Mouse (Mus musculus) lung, postnatal 0 days (tissue): Measurements from ENCODE around the gene Olfr747. TPM values are rescaled to one million over a fixed set of nuclear protein-coding genes. Genes with fewer than 3 reads are reported as not detected.

Experiments
- ATAC-seq: fragments of 200-750 bp; cut with Nextera tagmentation; 2 replicates; pipeline ENCODE4 v1.8.0; 2017; ENCODE audit warnings: moderate library complexity
- DNase-seq: peaks from one replicate; pipeline ENCODE4 v3.0.0-alpha.2; 2016; ENCODE audit warnings: low spot score
- H3K27ac ChIP-seq: fragments of 300-500 bp; sonication (generic); 2 replicates; pipeline ENCODE4 v1.5.1; 2014; ENCODE audit warnings: antibody characterized with exemption, mild to moderate bottlenecking, low read length, mixed read lengths
- H3K27me3 ChIP-seq: fragments of 300-500 bp; sonication (generic); replicated peaks from 2 replicates; pipeline ENCODE4 v1.6.1; 2014; ENCODE audit warnings: low read length, mixed read lengths; ENCODE audit not compliant: insufficient read depth
- H3K36me3 ChIP-seq: fragments of 300-500 bp; sonication (generic); 2 replicates; pipeline ENCODE4 v1.6.1; 2014; ENCODE audit warnings: low read length, mixed read lengths; ENCODE audit not compliant: insufficient read depth
- H3K4me1 ChIP-seq: fragments of 300-500 bp; sonication (generic); 2 replicates; pipeline ENCODE4 v1.6.1; 2014; ENCODE audit warnings: antibody characterized with exemption, low read depth, low read length, mixed read lengths; ENCODE audit not compliant: insufficient read depth
- H3K4me2 ChIP-seq: fragments of 300-500 bp; sonication (generic); replicated peaks from 2 replicates; pipeline ENCODE4 v1.6.1; 2014; ENCODE audit warnings: low read depth, mild to moderate bottlenecking, low read length, moderate library complexity, mixed read lengths
- H3K4me3 ChIP-seq: fragments of 300-500 bp; sonication (generic); 2 replicates; pipeline ENCODE4 v1.5.1; 2014; ENCODE audit warnings: low read depth, low read length
- H3K9ac ChIP-seq: fragments of 300-500 bp; sonication (generic); replicated peaks from 2 replicates; pipeline ENCODE4 v1.6.1; 2014; ENCODE audit warnings: low read depth, mild to moderate bottlenecking
- H3K9me3 ChIP-seq: fragments of 300-500 bp; sonication (generic); 2 replicates; pipeline ENCODE4 v1.6.1; 2016; ENCODE audit warnings: low read length, mixed read lengths
- CTCF ChIP-seq: IDR thresholded peaks from 2 replicates; pipeline ENCODE4 v1.5.1; 2016; ENCODE audit warnings: antibody characterized with exemption, mild to moderate bottlenecking
- EP300 ChIP-seq: IDR thresholded peaks from 2 replicates; pipeline ENCODE4 v1.6.1; 2016; ENCODE audit warnings: antibody characterized with exemption, mild to moderate bottlenecking, control low read depth
- WGBS: fragments of 180-500 bp; shearing (Covaris S2); extraction: QIAGEN DNeasy Blood & Tissue Kit; methylation state at CpG from one replicate; pipeline ENCODE4 v1.1.7; 2014; 5-methylcytosine and 5-hydroxymethylcytosine counted together
- polyA plus RNA-seq: library from polyadenylated mRNA; unstranded; fragments of >200 nt; fragmentation: Nextera tagmentation; extraction: Ambion mirVana; gene quantifications from 2 replicates; pipeline ENCODE4 v1.2.1, GENCODE M21; 2015

Olfr747 gene
- polyA plus RNA-seq, 1 experiment from 2014 or later = not detected

- TF ChIP-seq CTCF = no peak
- no peak for TF ChIP-seq EP300
- no peak for ATAC-seq
- no peak for DNase-seq
- no peak within 1 kb of the TSS for H3K4me3 ChIP-seq
- H3K4me1 ChIP-seq = no peaks in the 10 kb centered on the region
- H3K9ac ChIP-seq = no peak within 1 kb of the TSS
- H3K27ac ChIP-seq = no peak within 1 kb of the TSS
- H3K27me3 ChIP-seq = no peaks in the 10 kb centered on the region
- H3K4me2 ChIP-seq = no peak within 1 kb of the TSS
- no peaks in the 10 kb centered on the region for H3K36me3 ChIP-seq
- 73% methylated on average over 2 of the region's 2 CpGs for WGBS
- H3K9me3 ChIP-seq = no peaks in the 10 kb centered on the region
Measured at GRCm38 (mm10) chr14:50639088-50639487, 53.9 kb downstream of the Olfr747 start, which contains the start of gene Olfr745. Gene Olfr745 (plus strand): TSS chr14:50639388.

Other genes with a start within 250 kb of the Olfr747 start
- not detected in 2 replicates for gene Olfr740, start 247.7 kb downstream of the Olfr747 start, polyA plus RNA-seq
- not detected in 2 replicates for gene Olfr741, start 220.5 kb downstream of the Olfr747 start, polyA plus RNA-seq
- gene Olfr742, start 189.6 kb downstream of the Olfr747 start, polyA plus RNA-seq = not detected in 2 replicates
- not detected in 2 replicates for gene Olfr743, start 171.4 kb downstream of the Olfr747 start, polyA plus RNA-seq
- not detected in 2 replicates for gene Olfr744, start 78.3 kb downstream of the Olfr747 start, polyA plus RNA-seq
- not detected in 2 replicates for gene Olfr745, start 53.8 kb downstream of the Olfr747 start, polyA plus RNA-seq
- gene Olfr746, start 46.1 kb downstream of the Olfr747 start, polyA plus RNA-seq = not detected in 2 replicates
- not detected in 2 replicates for gene Olfr748, start 14.2 kb upstream of the Olfr747 start, polyA plus RNA-seq
- not detected in 2 replicates for gene Olfr749, start 51.9 kb upstream of the Olfr747 start, polyA plus RNA-seq
- gene Ttc5, start 92.3 kb upstream of the Olfr747 start, polyA plus RNA-seq = 45.6 and 47.0 TPM in 2 replicates
- not detected in 2 replicates for gene Ccnb1ip1, start 114.5 kb upstream of the Olfr747 start, polyA plus RNA-seq
- gene Parp2, start 114.6 kb upstream of the Olfr747 start, polyA plus RNA-seq = 27.6 and 33.7 TPM in 2 replicates
- 11.1 and 13.0 TPM in 2 replicates for gene Tep1, start 177.4 kb upstream of the Olfr747 start, polyA plus RNA-seq
- 0.52 and 0.63 TPM in 2 replicates for gene Klhl33, start 204.3 kb upstream of the Olfr747 start, polyA plus RNA-seq
- gene Osgep, start 231.7 kb upstream of the Olfr747 start, polyA plus RNA-seq = 96.7 and 102 TPM in 2 replicates
- 52.4 and 61.2 TPM in 2 replicates for gene Apex1, start 231.8 kb upstream of the Olfr747 start, polyA plus RNA-seq
- 52.0 and 52.3 TPM in 2 replicates for gene Pip4p1, start 237.7 kb upstream of the Olfr747 start, polyA plus RNA-seq
- gene Pnp, start 237.9 kb upstream of the Olfr747 start, polyA plus RNA-seq = 74.6 and 76.8 TPM in 2 replicates